18 mouse cellular contexts compared by ENCODE assay signal in the genomic region with DNA sequence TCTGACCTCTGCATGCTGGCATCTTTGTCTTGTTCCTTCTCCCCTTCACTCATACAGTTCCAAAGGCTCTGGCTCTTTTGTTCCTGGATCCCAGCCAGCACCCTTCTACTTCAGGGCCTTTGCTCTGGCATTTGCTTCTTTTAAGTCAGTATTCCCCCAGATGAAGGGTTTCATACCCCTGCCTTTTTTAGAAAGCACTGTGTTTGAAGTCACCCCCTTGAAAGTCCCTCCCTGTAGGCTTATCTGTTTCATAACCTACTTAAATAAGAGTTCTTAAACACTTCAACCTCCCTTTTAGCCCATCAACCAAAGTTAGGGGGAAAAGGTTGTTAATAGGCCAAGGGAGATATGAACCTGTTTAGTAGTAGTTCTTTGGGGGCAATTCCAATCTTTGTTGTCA.
DNase-seq lines count a peak whose midpoint lies in the region; ATAC-seq and TF ChIP-seq lines count a peak whose summit lies in the region.
"Had no signal": no experiment of that assay in that cellular context is flagged by ENCODE, and none has a peak within 500 bp of the region (broad histone marks: within the 10 kb centered on the region; RNA-seq: fewer than 3 reads in every experiment).

No protein-coding gene starts in this region.

- peak; percentile 66 for ATAC-seq in lung, embryonic 14.5 days (ENCODE audit: insufficient read depth)
- ATAC-seq in lung, embryonic 16.5 days (ENCODE audit: low read depth), result peak; percentile 73
- no peak for ATAC-seq in lung, postnatal 0 days
- ATAC-seq: forebrain, embryonic 13.5 days; forebrain, embryonic 16.5 days had no signal

- no peak overlapping the region for H3K4me3 ChIP-seq in lung, embryonic 14.5 days (ENCODE audit: low read depth, low read length)
- no peak overlapping the region for H3K4me3 ChIP-seq in lung, embryonic 16.5 days (ENCODE audit: low read length)
- no peak overlapping the region for H3K4me3 ChIP-seq in lung, postnatal 0 days (ENCODE audit: low read depth, low read length)
- H3K4me3 ChIP-seq: embryonic facial prominence, embryonic 10.5 days; embryonic facial prominence, embryonic 12.5 days; forebrain, embryonic 13.5 days had no signal

- no peaks in the 10 kb centered on the region for H3K36me3 ChIP-seq in lung, embryonic 14.5 days (ENCODE audit: insufficient read depth)
- no peaks in the 10 kb centered on the region for H3K36me3 ChIP-seq in lung, embryonic 16.5 days (ENCODE audit: control insufficient read depth, insufficient read depth, low read length)
- no peaks in the 10 kb centered on the region for H3K36me3 ChIP-seq in lung, postnatal 0 days (ENCODE audit: insufficient read depth, low read length)
- H3K36me3 ChIP-seq: embryonic facial prominence, embryonic 10.5 days; embryonic facial prominence, embryonic 12.5 days had no signal

- no peak overlapping the region for H3K27ac ChIP-seq in lung, embryonic 14.5 days (ENCODE audit: low read depth)
- no peak overlapping the region for H3K27ac ChIP-seq in lung, embryonic 16.5 days (ENCODE audit: low read length)
- H3K27ac ChIP-seq in lung, postnatal 0 days (ENCODE audit: low read length), result no peak overlapping the region
- H3K27ac ChIP-seq: embryonic facial prominence, embryonic 10.5 days; embryonic facial prominence, embryonic 12.5 days; forebrain, embryonic 13.5 days had no signal

- H3K27me3 ChIP-seq in lung, embryonic 14.5 days (ENCODE audit: insufficient read depth, low read length), result no peaks in the 10 kb centered on the region
- H3K27me3 ChIP-seq in lung, embryonic 16.5 days (ENCODE audit: control insufficient read depth, insufficient read depth, low read depth, low read length), result no peaks in the 10 kb centered on the region
- no peaks in the 10 kb centered on the region for H3K27me3 ChIP-seq in lung, postnatal 0 days (replicated peaks; ENCODE audit: insufficient read depth, low read length)
- H3K27me3 ChIP-seq: embryonic facial prominence, embryonic 12.5 days; forebrain, embryonic 13.5 days had no signal

- TF ChIP-seq EP300 in lung, postnatal 0 days (IDR thresholded peaks at IDR 0.05), result no peak

- TF ChIP-seq POLR2A in brain, embryonic 14.5 days (IDR thresholded peaks at IDR 0.05; ENCODE audit: borderline replicate concordance, extremely low read depth, insufficient read depth, insufficient read length, poor library complexity, severe bottlenecking), result no peak

- no peak overlapping the region for H3K9ac ChIP-seq in lung, embryonic 14.5 days
- no peak overlapping the region for H3K9ac ChIP-seq in lung, embryonic 16.5 days (ENCODE audit: low read length)
- no peak overlapping the region for H3K9ac ChIP-seq in lung, postnatal 0 days (replicated peaks; ENCODE audit: low read depth)
- H3K9ac ChIP-seq: embryonic facial prominence, embryonic 12.5 days; forebrain, embryonic 13.5 days had no signal

- TF ChIP-seq CTCF in lung, embryonic 14.5 days (IDR thresholded peaks at IDR 0.05; ENCODE audit: low read depth), result no peak
- TF ChIP-seq CTCF in lung, postnatal 0 days (IDR thresholded peaks at IDR 0.05), result no peak
- no peak for TF ChIP-seq CTCF in brain, embryonic 14.5 days (IDR thresholded peaks at IDR 0.05; ENCODE audit: borderline replicate concordance, extremely low read depth, insufficient read depth, insufficient read length)

- no peak overlapping the region for H3K4me2 ChIP-seq in lung, embryonic 14.5 days
- H3K4me2 ChIP-seq in lung, embryonic 16.5 days (ENCODE audit: low read depth, low read length), result no peak overlapping the region
- no peak overlapping the region for H3K4me2 ChIP-seq in lung, postnatal 0 days (replicated peaks; ENCODE audit: low read depth, low read length)
- H3K4me2 ChIP-seq: embryonic facial prominence, embryonic 12.5 days; forebrain, embryonic 13.5 days had no signal

- no peaks in the 10 kb centered on the region for H3K9me3 ChIP-seq in lung, embryonic 14.5 days (ENCODE audit: low read depth, low read length)
- H3K9me3 ChIP-seq in lung, embryonic 16.5 days (ENCODE audit: control insufficient read depth, low read length), result no peaks in the 10 kb centered on the region
- H3K9me3 ChIP-seq in lung, postnatal 0 days (ENCODE audit: low read length), result no peaks in the 10 kb centered on the region
- H3K9me3 ChIP-seq: embryonic facial prominence, embryonic 10.5 days; embryonic facial prominence, embryonic 12.5 days; forebrain, embryonic 13.5 days had no signal

- H3K4me1 ChIP-seq in lung, embryonic 14.5 days (ENCODE audit: insufficient read depth), result no peaks in the 10 kb centered on the region
- H3K4me1 ChIP-seq in lung, embryonic 16.5 days (replicated peaks; ENCODE audit: control insufficient read depth, insufficient read depth, low read length), result no peaks in the 10 kb centered on the region
- no peaks in the 10 kb centered on the region for H3K4me1 ChIP-seq in lung, postnatal 0 days (ENCODE audit: insufficient read depth, low read depth, low read length)
- H3K4me1 ChIP-seq: embryonic facial prominence, embryonic 10.5 days; embryonic facial prominence, embryonic 12.5 days; forebrain, embryonic 13.5 days had no signal

- DNase-seq in cerebellum, postnatal 10 days, result peak; percentile 0 to 3
- no peak for DNase-seq in cerebellum, adult 11 months
- DNase-seq in lung, embryonic 14.5 days, result peak; percentile 49
- DNase-seq in lung, postnatal 25 days (ENCODE audit: low spot score), result no peak
- no peak for DNase-seq in lung, postnatal 0 days (ENCODE audit: low spot score)
- peak; percentile 9 for DNase-seq in brain, embryonic 14.5 days (ENCODE audit: low read depth)
- DNase-seq in thymus, postnatal 25 days, result no peak
- DNase-seq: adrenal gland, adult 2 months; adrenal gland, postnatal 25 days; cerebellum, adult 18-20 months; cerebellum, adult 8-10 months; cerebellum, adult 9-11 months; cerebellum, postnatal 25 days had no signal

Comparison
In these comparisons a context has a peak if more than half of its experiments do, and no peak if none do; other contexts are left out.
1. DNase-seq: peak in cerebellum, postnatal 10 days (2 of 2), lung, embryonic 14.5 days (single experiment) and brain, embryonic 14.5 days (single experiment); none in cerebellum, adult 11 months (single experiment), lung, postnatal 25 days (single experiment), lung, postnatal 0 days (single experiment) and thymus, postnatal 25 days (single experiment).